Mouse (Mus musculus): Measurements from ENCODE around the gene Zswim5.

The Zswim5 gene

GRCm38 (mm10) chr4:116913318-116913717, 36.1 kb downstream of the Zswim5 start:
- DNase-seq, result no peak

- DNase-seq, result no peak
These were observed 51.0 kb downstream of the Zswim5 start for GRCm38 (mm10) chr4:116928006-116928651.

GRCm38 (mm10) chr4:116939585-116939984, 62.4 kb downstream of the Zswim5 start:
- no peak for DNase-seq

- no peak for DNase-seq
These were observed 65.5 kb downstream of the Zswim5 start for GRCm38 (mm10) chr4:116942695-116943094.

- no peak for DNase-seq
These were observed 66.9 kb downstream of the Zswim5 start for GRCm38 (mm10) chr4:116944055-116944454.

- DNase-seq, result peak in 1 of 2 experiments; percentile 14
These were observed 74.5 kb downstream of the Zswim5 start for GRCm38 (mm10) chr4:116951642-116952041.

GRCm38 (mm10) chr4:116954951-116955350, 77.8 kb downstream of the Zswim5 start:
- DNase-seq, result no peak

- no peak for DNase-seq
These were observed 99.3 kb downstream of the Zswim5 start for GRCm38 (mm10) chr4:116976503-116976902.

- no peak for DNase-seq
These were observed 108.5 kb downstream of the Zswim5 start for GRCm38 (mm10) chr4:116985681-116986080.

- peak; percentile 82 to 88 for DNase-seq
These were observed 109.4 kb downstream of the Zswim5 start for GRCm38 (mm10) chr4:116986400-116987121.

GRCm38 (mm10) chr4:116987122-116987456, 109.9 kb downstream of the Zswim5 start:
- no peak for DNase-seq

- no peak for DNase-seq
These were observed 112.6 kb downstream of the Zswim5 start for GRCm38 (mm10) chr4:116989731-116990130.

GRCm38 (mm10) chr4:116991366-116991765, 114.2 kb downstream of the Zswim5 start:
- DNase-seq, result peak; percentile 94 to 95

- peak; percentile 94 to 96 for DNase-seq
These were observed 116.8 kb downstream of the Zswim5 start, which contains the start of gene Urod for GRCm38 (mm10) chr4:116993672-116994621. Gene Urod, minus strand, starts transcription at chr4:116994413.

- DNase-seq, result peak; percentile 74 to 77
These were observed 118.1 kb downstream of the Zswim5 start, which contains the start of gene Hectd3 for GRCm38 (mm10) chr4:116995131-116995797. Gene Hectd3, plus strand, starts transcription at chr4:116995317.

- peak; percentile 68 to 81 for DNase-seq
These were observed 118.6 kb downstream of the Zswim5 start for GRCm38 (mm10) chr4:116995798-116996135.

- DNase-seq, result no peak
These were observed 122.5 kb downstream of the Zswim5 start for GRCm38 (mm10) chr4:116999513-117000154.

- no peak for DNase-seq
These were observed 124.8 kb downstream of the Zswim5 start for GRCm38 (mm10) chr4:117001957-117002356.

- DNase-seq, result peak; percentile 63 to 71
These were observed 125.7 kb downstream of the Zswim5 start for GRCm38 (mm10) chr4:117002543-117003521.

- no peak for DNase-seq
These were observed 127.5 kb downstream of the Zswim5 start for GRCm38 (mm10) chr4:117004649-117005048.
